Mouse (Mus musculus) bone marrow, adult 2 months (tissue): ENCODE measurements around the gene Hyal3. TPM values are rescaled to one million over a fixed set of nuclear protein-coding genes. Genes with fewer than 3 reads are reported as not detected.
A peak's percentile ranks its signal among the peaks of the same experiment; 100 is the strongest.

Experiments used
- H3K27ac ChIP-seq: fragments of 200-500 bp; 2 replicates; pipeline ENCODE4 v1.5.1; 2012; ENCODE audit warnings: low read depth, mild to moderate bottlenecking, control low read depth, inconsistent platforms, low read length; ENCODE audit not compliant: control insufficient read depth, poor library complexity, insufficient read depth
- H3K4me1 ChIP-seq: fragments of 200-500 bp; 2 replicates; pipeline ENCODE4 v1.6.1; 2011; ENCODE audit warnings: low read length; ENCODE audit not compliant: control insufficient read depth, insufficient read depth
- H3K4me3 ChIP-seq: fragments of 200-500 bp; replicated peaks from 2 replicates; pipeline ENCODE3; 2011; ENCODE audit warnings: mild to moderate bottlenecking, low read depth, low read length, control low read depth; ENCODE audit not compliant: control insufficient read depth
- CTCF ChIP-seq: fragments of 200-500 bp; IDR thresholded peaks from 2 replicates; pipeline ENCODE4 v1.5.1; 2011; ENCODE audit warnings: low read length, control low read depth; ENCODE audit not compliant: control insufficient read depth, insufficient read depth
- POLR2A ChIP-seq: fragments of 200-500 bp; IDR thresholded peaks from 2 replicates; pipeline ENCODE4 v1.6.1; 2011; ENCODE audit warnings: low read depth, mild to moderate bottlenecking, control low read depth, low read length, borderline replicate concordance; ENCODE audit not compliant: control insufficient read depth
- WGBS: fragments of 180-500 bp; shearing (Covaris S2); methylation state at CpG from one replicate; pipeline ENCODE4 v1.1.7; 2018; 5-methylcytosine and 5-hydroxymethylcytosine counted together
- polyA plus RNA-seq: library from polyadenylated mRNA; stranded (reverse); fragments of >200 nt; gene quantifications from 2 replicates; pipeline ENCODE4 v1.2.4, GENCODE M21; 2011; ENCODE audit warnings: low replicate concordance; ENCODE audit not compliant: missing spikeins, insufficient read depth, insufficient read length

The Hyal3 gene
- polyA plus RNA-seq, 1 experiment = 2.8 TPM

GRCm38 (mm10) chr9:107541474-107542351 is 38.9 kb upstream of the Hyal3 start, which contains the start of the genes Cyb561d2 and Nprl2:
Cyb561d2 (minus strand) TSS chr9:107542193.
Nprl2 (plus strand) TSS chr9:107542226.
- peaks cover under 1% of the 10 kb centered on the region; the same call in 1 of the 2 replicates for H3K4me1 ChIP-seq
- TF ChIP-seq CTCF = peak; percentile 17; the same call in 1 of the 2 replicates
- TF ChIP-seq POLR2A = peak; percentile 58; the same call in 1 of the 2 replicates
- H3K4me3 ChIP-seq = peak within 1 kb of the TSS; percentile 87
- H3K27ac ChIP-seq = peak within 1 kb of the TSS; percentile 35
- under 1% methylated on average over 46 of the region's 46 CpGs for WGBS

- TF ChIP-seq POLR2A (no peak), CTCF (no peak)
- peak overlapping the region; percentile 87 for H3K4me3 ChIP-seq
- WGBS = 0% methylated on average over 11 of the region's 11 CpGs
- H3K27ac ChIP-seq = peak overlapping the region; percentile 7; the same call in 1 of the 2 replicates
- H3K4me1 ChIP-seq = peaks cover 3% of the 10 kb centered on the region; the same call in 1 of the 2 replicates
These were observed 38.3 kb upstream of the Hyal3 start for GRCm38 (mm10) chr9:107542352-107542686.

- H3K4me3 ChIP-seq = no peak overlapping the region
- WGBS = 64% methylated on average over 8 of the region's 8 CpGs
- TF ChIP-seq CTCF (no peak), POLR2A (no peak)
- H3K4me1 ChIP-seq = peaks cover 3% of the 10 kb centered on the region; the same call in 1 of the 2 replicates
- no peak overlapping the region for H3K27ac ChIP-seq
These were observed 37.9 kb upstream of the Hyal3 start for GRCm38 (mm10) chr9:107542721-107543120.

GRCm38 (mm10) chr9:107543299-107543698 is 37.3 kb upstream of the Hyal3 start:
- peaks cover 3% of the 10 kb centered on the region; the same call in 1 of the 2 replicates for H3K4me1 ChIP-seq
- no peak overlapping the region for H3K4me3 ChIP-seq
- TF ChIP-seq POLR2A (no peak), CTCF (no peak)
- H3K27ac ChIP-seq = no peak overlapping the region
- WGBS = 88% methylated on average over 11 of the region's 11 CpGs

GRCm38 (mm10) chr9:107544196-107544700 is 36.4 kb upstream of the Hyal3 start:
- Histone ChIP-seq H3K4me3 (no peak overlapping the region), H3K4me1 (peaks cover 3% of the 10 kb centered on the region; the same call in 1 of the 2 replicates), H3K27ac (no peak overlapping the region)
- no peak for TF ChIP-seq CTCF
- no peak for TF ChIP-seq POLR2A
- WGBS = 96% methylated on average over 17 of the region's 17 CpGs

- TF ChIP-seq CTCF (no peak), POLR2A (no peak)
- no peak overlapping the region for H3K27ac ChIP-seq
- peaks cover 3% of the 10 kb centered on the region; the same call in 1 of the 2 replicates for H3K4me1 ChIP-seq
- H3K4me3 ChIP-seq = no peak overlapping the region
- 91% methylated on average over 12 of the region's 12 CpGs for WGBS
These were observed 35.9 kb upstream of the Hyal3 start for GRCm38 (mm10) chr9:107544729-107545128.

GRCm38 (mm10) chr9:107545199-107545598 is 35.4 kb upstream of the Hyal3 start:
- TF ChIP-seq CTCF = 0 out of 2 replicates have a peak, but pooled peaks have one; percentile 9
- TF ChIP-seq POLR2A = no peak
- WGBS = 83% methylated on average over 10 of the region's 10 CpGs
- Histone ChIP-seq H3K4me1 (peaks cover 3% of the 10 kb centered on the region; the same call in 1 of the 2 replicates), H3K27ac (no peak overlapping the region), H3K4me3 (no peak overlapping the region)

- Histone ChIP-seq H3K4me1 (peaks cover 4% of the 10 kb centered on the region; the same call in 1 of the 2 replicates), H3K4me3 (no peak overlapping the region), H3K27ac (no peak overlapping the region)
- peak; percentile 92 for TF ChIP-seq CTCF
- no peak for TF ChIP-seq POLR2A
- WGBS = 19% methylated on average over 3 of the region's 3 CpGs
These were observed 35.0 kb upstream of the Hyal3 start for GRCm38 (mm10) chr9:107545602-107546001.
